Mouse (Mus musculus): ENCODE measurements around the gene Gm44503. TPM values are rescaled to one million over a fixed set of nuclear protein-coding genes. Genes with fewer than 3 reads are reported as not detected.

Gm44503 gene
- total RNA-seq, 2 experiments from 2014 or later, result not detected

Other genes starting within 250 kb of the Gm44503 start
- gene Prtg, start 152.0 kb upstream of the Gm44503 start, total RNA-seq (2015), result not detected in 2 replicates
- gene Prtg, start 152.0 kb upstream of the Gm44503 start, total RNA-seq (2017), result not detected in 2 replicates
- not detected in 2 replicates for gene Pygo1, start 33.2 kb upstream of the Gm44503 start, total RNA-seq (2015)
- gene Pygo1, start 33.2 kb upstream of the Gm44503 start, total RNA-seq (2017), result not detected in 2 replicates
- 0.25 and 0.68 TPM in 2 replicates for gene Dyx1c1, start 67 bp upstream of the Gm44503 start, total RNA-seq (2015)
- 0.18 and 0.33 TPM in 2 replicates for gene Dyx1c1, start 67 bp upstream of the Gm44503 start, total RNA-seq (2017)
- 1.7 and 2.4 TPM in 2 replicates for gene Ccpg1os, start 26.5 kb downstream of the Gm44503 start, total RNA-seq (2015)
- 1.1 and 4.9 TPM in 2 replicates for gene Ccpg1os, start 26.5 kb downstream of the Gm44503 start, total RNA-seq (2017)
- 74.2 and 85.3 TPM in 2 replicates for gene Ccpg1, start 26.6 kb downstream of the Gm44503 start, total RNA-seq (2015)
- 168 and 169 TPM in 2 replicates for gene Ccpg1, start 26.6 kb downstream of the Gm44503 start, total RNA-seq (2017)
- 24.1 and 25.4 TPM in 2 replicates for gene Pigb, start 81.5 kb downstream of the Gm44503 start, total RNA-seq (2015)
- 5.1 TPM in 2 replicates for gene Pigb, start 81.5 kb downstream of the Gm44503 start, total RNA-seq (2017)
- 55.5 and 58.9 TPM in 2 replicates for gene Rab27a, start 86.0 kb downstream of the Gm44503 start, total RNA-seq (2015)
- gene Rab27a, start 86.0 kb downstream of the Gm44503 start, total RNA-seq (2017), result 154 and 155 TPM in 2 replicates
- gene Khdc3, start 143.0 kb downstream of the Gm44503 start, total RNA-seq (2015), result 0.45 and 1.1 TPM in 2 replicates
- gene Khdc3, start 143.0 kb downstream of the Gm44503 start, total RNA-seq (2017), result 2.4 TPM in 1 of 2 replicates, not detected in the other
- gene Gm20509, start 143.6 kb downstream of the Gm44503 start, total RNA-seq (2015), result not detected in 2 replicates
- not detected in 2 replicates for gene Gm20509, start 143.6 kb downstream of the Gm44503 start, total RNA-seq (2017)
- 60.7 and 64.7 TPM in 2 replicates for gene Rsl24d1, start 154.6 kb downstream of the Gm44503 start, total RNA-seq (2015)
- 110 and 114 TPM in 2 replicates for gene Rsl24d1, start 154.6 kb downstream of the Gm44503 start, total RNA-seq (2017)